Mouse (Mus musculus) stomach, embryonic 14.5 days (tissue): ENCODE data around the gene Sprr2a2. TPM values are rescaled to one million over a fixed set of nuclear protein-coding genes. Genes with fewer than 3 reads are reported as not detected.
A peak's percentile ranks its signal among the peaks of the same experiment; 100 is the strongest.
"Not testable (repeated sequence)": the region's sequence is repeated elsewhere in the genome, so short reads cannot be mapped to it uniquely, and the experiment has no call there.

ENCODE experiments used
- ATAC-seq: fragments of 200-750 bp; cut with Nextera tagmentation; 2 replicates; pipeline ENCODE4 v1.8.0; 2017; ENCODE audit warnings: low read depth, moderate TSS enrichment; ENCODE audit not compliant: insufficient number of reproducible peaks, insufficient read depth, low FRiP score
- H3K27ac ChIP-seq: fragments of 300-500 bp; sonication (generic); 2 replicates; pipeline ENCODE4 v1.5.1; 2014; ENCODE audit warnings: mild to moderate bottlenecking, low read length, moderate library complexity, mixed read lengths
- H3K27me3 ChIP-seq: fragments of 300-500 bp; sonication (generic); 2 replicates; pipeline ENCODE4 v1.6.1; 2014; ENCODE audit warnings: low read length, control low read depth, mixed read lengths; ENCODE audit not compliant: control insufficient read depth, insufficient read depth
- H3K36me3 ChIP-seq: fragments of 300-500 bp; sonication (generic); 2 replicates; pipeline ENCODE4 v1.6.1; 2014; ENCODE audit warnings: mild to moderate bottlenecking, control low read depth, low read length, moderate library complexity, mixed read lengths; ENCODE audit not compliant: control insufficient read depth, insufficient read depth
- H3K4me1 ChIP-seq: fragments of 300-500 bp; sonication (generic); 2 replicates; pipeline ENCODE4 v1.6.1; 2014; ENCODE audit warnings: low read length, control low read depth, mixed read lengths; ENCODE audit not compliant: control insufficient read depth, insufficient read depth
- H3K4me2 ChIP-seq: fragments of 300-500 bp; sonication (generic); replicated peaks from 2 replicates; pipeline ENCODE4 v1.6.1; 2014; ENCODE audit warnings: low read depth, low read length, control low read depth
- H3K4me3 ChIP-seq: fragments of 300-500 bp; sonication (generic); 2 replicates; pipeline ENCODE4 v1.5.1; 2014; ENCODE audit warnings: low read depth, low read length, control low read depth
- H3K9ac ChIP-seq: fragments of 300-500 bp; sonication (generic); replicated peaks from 2 replicates; pipeline ENCODE4 v1.6.1; 2014; ENCODE audit warnings: low read depth, mild to moderate bottlenecking, control low read depth, low read length, moderate library complexity, mixed read lengths
- H3K9me3 ChIP-seq: fragments of 300-500 bp; sonication (generic); 2 replicates; pipeline ENCODE4 v1.6.1; 2016; ENCODE audit warnings: low read depth, low read length, control low read depth; ENCODE audit not compliant: control insufficient read depth
- whole genome bisulfite sequencing: fragments of 180-500 bp; shearing (Covaris S2); extraction: QIAGEN DNeasy Blood & Tissue Kit; methylation state at CpG from one replicate; pipeline ENCODE4 v1.1.7; 2014; 5-methylcytosine and 5-hydroxymethylcytosine counted together
- polyA plus RNA-seq: library from polyadenylated mRNA; unstranded; fragments of >200 nt; fragmentation: Nextera tagmentation; extraction: Ambion mirVana; gene quantifications from 2 replicates; pipeline ENCODE4 v1.2.1, GENCODE M21; 2014

Sprr2a2 gene
- polyA plus RNA-seq, 1 experiment from 2014 or later, result 258 TPM

DNA sequence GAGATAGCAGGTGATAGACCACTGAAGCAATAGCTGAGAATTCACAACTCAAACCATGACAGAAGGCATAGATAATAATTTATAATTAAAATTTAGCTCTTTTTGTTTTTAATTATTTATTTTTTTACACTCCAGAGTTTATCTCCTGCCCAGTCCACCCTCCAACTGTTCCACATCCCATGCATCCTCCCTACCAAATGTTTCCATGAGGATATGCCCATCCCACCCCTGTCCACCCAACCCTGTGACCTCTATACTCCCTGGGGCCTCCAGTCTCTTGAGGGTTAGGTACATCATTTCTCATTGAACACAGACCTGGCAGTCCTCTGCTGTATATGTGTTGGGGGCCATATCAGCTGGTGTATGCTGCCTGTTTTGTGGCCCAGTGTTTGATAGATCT is 8.0 kb downstream of the Sprr2a2 start:
- H3K4me1 ChIP-seq, H3K27me3 ChIP-seq, H3K36me3 ChIP-seq, H3K4me2 ChIP-seq, H3K9ac ChIP-seq, H3K9me3 ChIP-seq, H3K27ac ChIP-seq, H3K4me3 ChIP-seq: not testable (repeated sequence)
- peak; percentile 66; the same call in 1 of the 2 replicates for ATAC-seq

DNA sequence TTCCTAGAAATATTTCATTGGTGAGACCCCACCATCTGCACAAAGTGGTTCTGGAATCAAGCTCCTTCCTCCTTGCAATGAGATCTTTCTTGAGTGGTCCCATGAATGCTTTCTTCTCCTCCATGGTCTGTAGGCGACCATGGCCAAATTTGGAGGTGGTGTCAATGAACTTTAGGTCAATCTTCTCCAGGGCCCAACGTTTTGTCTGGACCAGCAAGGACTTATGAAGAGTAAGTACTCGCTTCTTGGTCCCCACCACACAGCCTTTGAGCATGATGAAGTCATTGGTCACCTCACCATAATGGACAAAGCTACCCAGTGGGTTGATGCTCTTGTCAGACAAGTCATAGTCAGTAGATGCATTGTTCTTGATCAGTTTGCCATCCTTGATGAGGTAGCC is 11.7 kb downstream of the Sprr2a2 start:
- not testable (repeated sequence) for ATAC-seq

DNA sequence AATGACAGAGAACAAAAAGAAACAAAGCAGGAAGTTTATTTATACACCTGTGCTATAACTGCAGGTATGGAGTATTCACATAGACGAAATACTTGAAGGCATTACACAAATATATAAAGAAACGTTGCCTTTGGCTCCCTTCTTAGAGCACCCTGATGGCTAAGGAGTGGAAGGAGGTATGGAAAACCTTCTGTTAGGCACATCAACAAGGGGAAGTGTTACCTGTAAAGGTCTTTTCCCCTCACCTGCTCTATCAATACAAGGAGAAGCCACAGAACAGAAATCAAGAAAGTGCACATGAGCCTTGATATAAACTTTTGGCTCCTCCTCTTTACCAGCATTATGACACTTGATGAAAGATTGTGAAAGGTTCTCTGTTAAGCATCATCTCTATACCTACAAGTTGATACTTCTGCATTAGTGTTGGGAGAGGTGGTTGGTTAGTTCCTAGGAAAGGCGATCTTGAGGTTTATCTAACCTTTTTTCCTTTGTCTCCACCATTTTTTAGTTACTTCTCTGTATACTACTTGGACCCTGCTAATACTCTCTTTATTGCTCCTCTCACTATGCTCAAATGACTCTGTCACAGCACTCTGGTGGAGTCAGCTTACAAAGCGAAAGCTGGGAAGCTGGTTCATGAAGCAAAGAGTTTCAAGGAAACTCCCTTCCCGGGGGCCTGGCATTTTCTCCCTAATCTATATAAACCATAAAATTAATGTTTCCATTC is 20.9 kb downstream of the Sprr2a2 start:
- H3K9ac ChIP-seq, H3K4me2 ChIP-seq, H3K27me3 ChIP-seq, H3K27ac ChIP-seq, H3K36me3 ChIP-seq, H3K4me1 ChIP-seq, H3K9me3 ChIP-seq, H3K4me3 ChIP-seq: not testable (repeated sequence)
- peak; percentile 29; the same call in 1 of the 2 replicates for ATAC-seq
- WGBS, result no CpG with 5 or more reads among the region's 5 CpGs

More for the DNA sequence above, 11.7 kb downstream of the Sprr2a2 start:
- not testable (repeated sequence) for H3K27ac ChIP-seq, H3K9me3 ChIP-seq, H3K36me3 ChIP-seq, H3K9ac ChIP-seq, H3K4me3 ChIP-seq, H3K4me2 ChIP-seq, H3K4me1 ChIP-seq, H3K27me3 ChIP-seq
- WGBS, result 73% methylated on average over 3 of the region's 3 CpGs

DNA sequence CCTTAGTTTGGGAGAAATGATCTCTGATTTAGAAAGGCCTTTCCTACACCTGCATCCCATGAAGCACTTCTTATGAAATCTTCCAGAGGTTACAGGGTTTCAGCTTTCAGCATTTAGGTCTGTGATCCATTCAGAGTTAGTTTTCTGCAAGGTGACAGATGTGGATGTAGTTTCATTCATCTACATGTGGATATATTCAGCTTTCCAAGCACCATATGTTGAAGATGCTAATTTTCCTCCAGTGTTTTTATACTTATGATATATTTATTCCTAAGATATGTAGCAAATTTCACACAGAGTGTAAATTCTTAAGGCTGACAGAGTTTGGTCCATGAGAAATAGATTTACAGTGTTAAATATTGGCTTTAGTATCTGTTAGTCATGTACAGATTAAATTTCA is 23.0 kb downstream of the Sprr2a2 start:
- ATAC-seq, H3K27ac ChIP-seq, H3K9me3 ChIP-seq, H3K4me2 ChIP-seq, H3K4me3 ChIP-seq, H3K4me1 ChIP-seq, H3K9ac ChIP-seq, H3K27me3 ChIP-seq, H3K36me3 ChIP-seq: not testable (repeated sequence)

DNA sequence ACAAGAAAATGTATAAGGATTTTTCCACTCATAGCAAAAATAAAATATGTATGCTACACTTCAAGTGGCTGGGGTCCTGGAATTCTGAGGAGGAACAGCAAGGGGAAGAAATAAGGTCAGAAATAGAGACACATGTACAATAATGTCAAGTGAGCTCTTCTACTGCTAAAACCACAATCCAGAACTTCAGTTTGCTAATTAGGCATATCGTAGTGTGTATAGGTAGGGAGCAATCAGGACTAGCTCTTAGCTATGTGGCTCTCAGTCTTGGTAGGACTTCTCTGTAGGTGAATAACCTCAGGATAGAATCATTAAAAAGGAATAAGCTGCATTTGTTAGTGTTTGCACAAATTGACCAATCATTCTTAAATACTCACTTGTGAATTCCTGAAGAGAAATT is 23.5 kb downstream of the Sprr2a2 start:
- not testable (repeated sequence) for H3K27ac ChIP-seq, H3K36me3 ChIP-seq, H3K4me1 ChIP-seq, H3K9me3 ChIP-seq, H3K27me3 ChIP-seq, H3K4me3 ChIP-seq, H3K9ac ChIP-seq, ATAC-seq, H3K4me2 ChIP-seq
- no CpG with 5 or more reads among the region's 1 CpGs for WGBS

DNA sequence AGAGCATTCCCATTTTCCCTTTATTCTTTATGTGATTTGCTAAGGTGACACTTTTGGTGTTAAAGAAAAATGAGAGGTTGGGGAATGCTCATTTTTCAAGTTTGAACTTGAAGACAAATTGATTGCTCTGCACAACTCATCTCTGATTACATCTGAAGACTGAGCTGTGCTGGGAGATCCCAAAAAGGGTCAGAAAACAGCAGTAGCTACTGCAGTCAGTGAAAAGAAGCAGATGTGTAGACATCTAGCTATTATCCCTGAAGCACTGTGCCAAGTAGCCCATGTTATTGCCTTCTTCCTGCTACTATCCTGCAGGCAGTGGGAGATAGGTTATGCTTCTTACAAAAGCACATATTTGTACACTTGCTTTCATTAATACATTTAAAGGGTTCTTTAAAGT is 29.1 kb downstream of the Sprr2a2 start:
- not testable (repeated sequence) for H3K4me1 ChIP-seq, H3K27me3 ChIP-seq, H3K9ac ChIP-seq, H3K27ac ChIP-seq, H3K9me3 ChIP-seq, H3K4me3 ChIP-seq, ATAC-seq, H3K36me3 ChIP-seq, H3K4me2 ChIP-seq

DNA sequence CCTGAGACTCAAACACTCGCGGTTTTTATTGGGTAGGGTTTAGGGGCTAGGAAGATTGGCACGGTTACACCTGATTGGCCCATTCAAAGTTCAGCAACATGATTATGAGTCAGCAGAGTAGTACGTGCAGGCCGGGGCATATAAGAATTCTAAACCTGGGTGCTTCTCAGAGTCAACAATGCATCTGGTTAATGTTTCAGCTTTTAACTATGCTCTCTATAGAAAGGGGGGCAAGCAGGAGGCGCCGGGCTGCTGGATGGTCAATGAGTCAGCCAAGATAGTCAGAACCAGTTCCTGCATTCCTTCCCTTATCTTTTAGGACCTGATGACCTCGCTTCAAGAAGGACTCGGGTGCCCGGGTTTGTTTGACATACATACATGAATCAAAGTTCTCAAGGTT is 30.5 kb downstream of the Sprr2a2 start:
- not testable (repeated sequence) for H3K27ac ChIP-seq, H3K9me3 ChIP-seq, H3K9ac ChIP-seq, H3K4me1 ChIP-seq, H3K36me3 ChIP-seq, H3K4me2 ChIP-seq, H3K27me3 ChIP-seq, H3K4me3 ChIP-seq
- WGBS, result no CpG with 5 or more reads among the region's 10 CpGs
- peak; percentile 80 for ATAC-seq

DNA sequence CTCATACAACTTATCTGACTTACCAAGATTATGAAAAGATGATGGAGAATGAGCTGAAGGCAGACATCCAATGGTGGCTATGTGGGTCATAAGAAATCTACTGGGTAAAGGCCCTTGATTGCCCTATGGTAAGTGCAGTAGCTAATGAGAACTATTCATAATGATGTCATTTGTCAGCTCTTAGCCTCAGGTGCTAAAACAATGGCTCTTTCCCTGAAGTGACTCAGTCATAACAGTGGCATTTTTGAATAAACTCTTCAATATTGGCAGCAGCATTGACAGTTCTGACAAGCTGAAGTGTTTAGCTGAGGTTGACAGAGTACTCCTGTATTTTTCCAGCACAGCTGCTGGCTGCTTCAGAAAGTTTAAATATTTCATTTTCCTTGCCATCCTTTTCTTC is 32.8 kb downstream of the Sprr2a2 start:
- not testable (repeated sequence) for H3K4me2 ChIP-seq, H3K4me3 ChIP-seq, H3K9ac ChIP-seq, H3K9me3 ChIP-seq, ATAC-seq, H3K36me3 ChIP-seq, H3K4me1 ChIP-seq, H3K27me3 ChIP-seq, H3K27ac ChIP-seq

DNA sequence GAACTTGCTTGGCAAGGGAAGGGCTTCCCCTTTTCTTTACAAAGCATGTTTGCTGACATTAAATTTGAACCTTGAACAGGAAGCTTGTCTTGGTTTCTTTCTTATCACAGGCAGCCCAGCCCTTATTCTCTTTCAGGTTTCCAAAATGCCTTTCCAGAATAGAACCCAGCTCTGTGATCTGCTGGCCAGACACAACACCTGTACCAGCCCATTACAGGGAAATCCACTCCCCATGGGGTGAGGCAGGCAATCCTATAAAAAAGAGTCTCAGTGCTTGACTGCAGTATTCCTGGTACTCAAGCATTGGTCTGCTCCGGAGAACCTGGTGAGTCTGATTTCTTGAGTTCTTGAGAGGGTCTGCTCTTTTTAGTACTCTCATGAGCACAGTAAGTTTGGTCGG is 34.7 kb downstream of the Sprr2a2 start:
- H3K9ac ChIP-seq, H3K4me2 ChIP-seq, H3K4me3 ChIP-seq, H3K27ac ChIP-seq, H3K4me1 ChIP-seq, H3K9me3 ChIP-seq, H3K36me3 ChIP-seq, H3K27me3 ChIP-seq: not testable (repeated sequence)
- 88% methylated on average over 1 of the region's 2 CpGs for WGBS
- 0 out of 2 replicates have a peak, but pooled peaks have one; percentile 8 for ATAC-seq
